Mouse (Mus musculus): ENCODE results near the gene Htr3a. TPM values are rescaled to one million over a fixed set of nuclear protein-coding genes. Genes with fewer than 3 reads are reported as not detected.

The Htr3a gene
- polyA plus RNA-seq (2015; fragmentation: Nextera tagmentation; extraction: Ambion mirVana): 0.46 and 0.60 TPM in 2 replicates

DNA sequence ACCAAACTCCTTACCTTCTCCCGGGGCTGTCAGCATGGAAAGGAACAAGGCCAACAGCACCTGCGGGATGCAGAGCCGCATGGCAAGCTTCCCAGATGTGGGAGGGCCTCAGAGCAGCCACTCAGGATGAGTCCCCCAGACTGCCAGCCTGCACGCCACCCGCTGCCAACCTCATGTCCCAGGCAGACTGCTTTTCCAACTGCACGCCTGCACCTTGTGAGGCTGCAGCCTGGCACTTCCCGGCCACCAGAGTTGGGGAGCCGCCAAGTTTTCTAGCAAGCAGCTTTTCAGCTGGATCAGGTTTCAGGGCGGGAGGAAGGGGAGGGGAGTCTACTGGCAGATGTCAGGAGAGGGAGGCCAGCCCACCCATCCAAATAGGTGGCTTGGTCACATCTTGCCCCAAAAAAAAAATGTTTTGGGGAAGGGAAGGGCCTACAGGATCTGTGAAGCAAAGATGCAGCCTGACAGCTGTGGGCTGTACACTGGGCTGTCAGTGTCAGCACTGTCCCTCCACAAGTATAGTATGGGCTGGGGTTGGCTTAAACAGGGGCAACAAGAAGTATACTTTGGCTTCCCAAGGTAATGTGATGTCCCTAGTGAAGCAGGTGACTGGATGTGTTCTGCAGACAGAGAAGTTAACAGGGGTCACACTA is at the start of gene Htr3a:
Gene Htr3a, minus strand, starts transcription at position 215 of the 653 bp plus-strand sequence.

Other genes with a start within 250 kb of the Htr3a start
- 5.4 and 5.6 TPM in 2 replicates for gene Zbtb16, start 74.9 kb downstream of the Htr3a start, polyA plus RNA-seq (2015; fragmentation: Nextera tagmentation; extraction: Ambion mirVana)
- gene Htr3b, start 53.9 kb upstream of the Htr3a start, polyA plus RNA-seq (2015; fragmentation: Nextera tagmentation; extraction: Ambion mirVana): 0.06 TPM in 1 of 2 replicates, not detected in the other
- 8.0 and 10.7 TPM in 2 replicates for gene Usp28, start 74.3 kb upstream of the Htr3a start, polyA plus RNA-seq (2015; fragmentation: Nextera tagmentation; extraction: Ambion mirVana)
- 11.3 and 13.3 TPM in 2 replicates for gene Zw10, start 144.5 kb upstream of the Htr3a start, polyA plus RNA-seq (2015; fragmentation: Nextera tagmentation; extraction: Ambion mirVana)
- gene Tmprss5, start 170.2 kb upstream of the Htr3a start, polyA plus RNA-seq (2015; fragmentation: Nextera tagmentation; extraction: Ambion mirVana): 0.14 and 0.37 TPM in 2 replicates

Measured in urinary bladder, postnatal 0 days (tissue).